Mouse (Mus musculus): ENCODE measurements at regions not wholly inside any gene's neighbourhood (a gene's known extent, or its start where the extent isn't known, plus 50 kb on each side); places are given as distances from the start of the nearest gene placed in this dataset.
A peak's percentile ranks its signal among the peaks of the same experiment; 100 is the strongest.
"Not testable (repeated sequence)": the region's sequence is repeated elsewhere in the genome, so short reads cannot be mapped to it uniquely, and the experiment has no call there.

DNA sequence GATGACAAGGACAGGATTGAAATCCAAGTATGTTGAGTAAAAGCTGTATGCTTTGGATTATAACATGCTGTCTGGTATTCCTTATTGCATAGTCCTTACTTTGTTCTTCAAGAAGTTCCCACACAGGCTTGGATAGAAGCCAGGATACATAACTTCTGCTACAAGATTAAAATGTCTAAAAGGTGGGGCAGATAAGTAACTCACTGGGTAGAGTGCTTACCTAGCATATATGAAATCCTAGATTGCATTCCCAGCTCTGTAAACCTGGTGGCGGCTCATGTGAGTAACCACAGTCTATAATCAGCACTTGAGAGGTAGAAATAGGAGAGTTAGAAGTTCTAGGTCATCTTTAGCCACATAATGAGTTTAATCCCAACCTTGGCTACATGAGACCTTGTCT lies 126.0 kb upstream of the Try4 start:
- H3K9me3 ChIP-seq (replicated peaks) = no peaks in the 10 kb centered on the region
- H3K4me2 ChIP-seq = no peak overlapping the region
- H3K4me3 ChIP-seq = no peak overlapping the region
- H3K27ac ChIP-seq = no peak overlapping the region
- ATAC-seq = no peak
- WGBS = 88% methylated on average over 1 of the region's 1 CpGs
- H3K4me1 ChIP-seq = no peaks in the 10 kb centered on the region
- no peaks in the 10 kb centered on the region for H3K27me3 ChIP-seq
- no peak overlapping the region for H3K9ac ChIP-seq
- H3K36me3 ChIP-seq (ENCODE audit: poor library complexity, severe bottlenecking) = no peaks in the 10 kb centered on the region

DNA sequence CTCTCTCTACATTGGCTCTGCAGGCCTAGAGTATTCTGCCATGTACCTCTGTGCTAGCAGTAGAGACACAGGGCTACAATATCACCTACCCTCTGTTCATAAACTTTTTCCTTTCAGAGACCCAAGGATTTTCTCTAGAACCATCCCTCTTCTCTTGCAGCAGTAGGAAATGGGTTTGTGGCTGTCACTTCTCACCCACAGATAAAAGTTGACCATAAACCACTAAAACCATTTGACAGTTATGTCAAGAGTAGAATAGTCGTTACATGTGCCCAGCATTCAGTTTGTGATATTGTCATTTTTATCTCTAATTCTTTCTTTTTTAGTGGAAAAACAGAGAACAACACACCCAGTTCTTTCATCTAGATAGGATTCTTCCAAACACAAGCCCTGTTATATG lies 128.2 kb upstream of the 2210010C04Rik start:
- Histone ChIP-seq H3K27me3 (no peaks in the 10 kb centered on the region), H3K4me3 (no peak overlapping the region), H3K36me3 (ENCODE audit: poor library complexity, severe bottlenecking) (no peaks in the 10 kb centered on the region), H3K9ac (no peak overlapping the region), H3K4me2 (no peak overlapping the region), H3K9me3 (replicated peaks) (no peaks in the 10 kb centered on the region), H3K4me1 (no peaks in the 10 kb centered on the region), H3K27ac (no peak overlapping the region)
- no peak for ATAC-seq
- 78% methylated on average over 1 of the region's 1 CpGs for WGBS

DNA sequence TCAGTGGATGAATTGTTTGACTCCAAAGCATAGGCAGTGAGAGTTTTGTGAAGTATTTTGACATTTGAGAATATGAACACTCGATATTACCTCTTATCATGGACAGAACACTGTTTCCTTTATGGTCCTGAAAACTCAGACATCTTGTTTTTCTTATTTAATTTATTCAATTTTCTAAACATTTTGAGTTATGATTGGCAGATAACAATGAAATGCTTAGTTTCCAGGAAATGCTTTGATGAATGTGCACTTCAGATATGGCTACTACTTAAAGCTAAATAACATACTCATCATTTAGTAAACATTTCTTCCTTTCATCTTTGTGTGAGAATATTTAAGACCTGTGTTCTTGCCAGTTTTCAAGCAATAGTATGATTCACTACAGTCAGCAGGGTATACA lies 126.4 kb upstream of the 2210010C04Rik start:
- H3K4me3 ChIP-seq = no peak overlapping the region
- H3K27me3 ChIP-seq = no peaks in the 10 kb centered on the region
- H3K27ac ChIP-seq = no peak overlapping the region
- no peaks in the 10 kb centered on the region for H3K9me3 ChIP-seq (replicated peaks)
- H3K4me1 ChIP-seq = no peaks in the 10 kb centered on the region
- no peak for ATAC-seq
- WGBS = 80% methylated on average over 1 of the region's 1 CpGs
- no peaks in the 10 kb centered on the region for H3K36me3 ChIP-seq (ENCODE audit: poor library complexity, severe bottlenecking)
- no peak overlapping the region for H3K4me2 ChIP-seq
- no peak overlapping the region for H3K9ac ChIP-seq

DNA sequence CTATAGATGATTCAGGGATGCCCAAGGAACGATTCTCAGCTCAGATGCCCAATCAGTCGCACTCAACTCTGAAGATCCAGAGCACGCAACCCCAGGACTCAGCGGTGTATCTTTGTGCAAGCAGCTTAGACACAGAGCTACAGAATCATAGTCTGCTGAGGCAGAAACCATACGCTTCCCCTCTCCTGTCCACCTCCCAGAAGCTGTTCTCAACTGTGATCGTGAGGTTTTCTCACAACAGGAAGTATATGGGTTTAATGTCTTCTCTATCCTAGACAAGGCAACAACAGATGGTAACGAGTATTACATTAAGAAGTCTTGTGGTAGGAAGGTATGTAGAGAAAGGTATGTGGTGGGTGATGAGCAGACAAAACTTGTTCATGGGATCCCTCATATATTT lies 116.8 kb upstream of the 2210010C04Rik start:
- Histone ChIP-seq H3K9ac (no peak overlapping the region), H3K4me1 (no peaks in the 10 kb centered on the region), H3K4me2 (no peak overlapping the region), H3K9me3 (replicated peaks) (no peaks in the 10 kb centered on the region), H3K4me3 (no peak overlapping the region), H3K27ac (no peak overlapping the region), H3K27me3 (no peaks in the 10 kb centered on the region), H3K36me3 (ENCODE audit: poor library complexity, severe bottlenecking) (no peaks in the 10 kb centered on the region)
- WGBS = 89% methylated on average over 7 of the region's 7 CpGs
- ATAC-seq = no peak

DNA sequence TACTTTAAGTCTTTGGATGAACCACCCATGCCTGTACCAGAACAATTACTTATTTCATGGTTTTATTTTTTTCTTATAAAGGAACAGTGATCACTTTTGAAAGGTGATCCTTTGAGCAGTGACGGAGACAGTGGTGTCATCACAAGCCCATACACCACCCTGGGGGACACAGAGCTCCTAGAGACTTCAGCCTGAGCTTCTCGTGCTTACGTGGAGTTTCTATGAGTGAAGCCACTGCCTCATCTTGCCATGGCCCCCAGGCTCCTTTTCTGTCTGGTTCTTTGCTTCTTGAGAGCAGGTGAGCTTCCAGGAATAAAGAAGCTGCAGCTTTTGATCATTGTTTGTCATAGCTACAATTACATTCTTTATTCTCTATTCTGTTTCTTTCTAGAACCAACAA lies 116.2 kb upstream of the 2210010C04Rik start:
- WGBS = 89% methylated on average over 3 of the region's 3 CpGs

DNA sequence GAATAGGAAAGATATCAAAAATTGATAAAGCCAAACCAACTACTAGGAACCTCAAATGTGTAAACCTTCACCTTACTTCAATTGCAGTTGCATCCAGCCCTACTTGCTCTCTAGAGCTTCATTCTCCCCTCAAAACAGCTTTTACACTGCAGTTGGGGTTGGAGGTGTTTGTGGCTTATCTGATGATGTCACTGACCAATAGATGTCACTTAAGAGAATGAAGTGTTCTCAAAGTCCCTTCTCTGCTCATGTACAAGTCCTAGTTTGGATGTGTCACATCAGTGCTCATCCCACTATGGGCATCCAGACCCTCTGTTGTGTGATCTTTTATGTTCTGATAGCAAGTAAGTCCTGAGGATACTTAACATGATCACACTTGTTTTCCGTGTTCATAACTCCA lies 105.6 kb upstream of the 2210010C04Rik start:
- Histone ChIP-seq H3K27ac (no peak overlapping the region), H3K9ac (no peak overlapping the region), H3K36me3 (ENCODE audit: poor library complexity, severe bottlenecking) (no peaks in the 10 kb centered on the region), H3K4me3 (no peak overlapping the region), H3K27me3 (no peaks in the 10 kb centered on the region), H3K9me3 (replicated peaks) (no peaks in the 10 kb centered on the region), H3K4me1 (no peaks in the 10 kb centered on the region), H3K4me2 (no peak overlapping the region)
- no peak for ATAC-seq
- WGBS = 95% methylated on average over 1 of the region's 1 CpGs

More for the DNA sequence above, 116.2 kb upstream of the 2210010C04Rik start:
- H3K4me3 ChIP-seq = no peak overlapping the region
- H3K27ac ChIP-seq = no peak overlapping the region
- H3K27me3 ChIP-seq = no peaks in the 10 kb centered on the region
- H3K9ac ChIP-seq = no peak overlapping the region
- no peak for ATAC-seq
- H3K4me1 ChIP-seq = no peaks in the 10 kb centered on the region
- H3K36me3 ChIP-seq (ENCODE audit: poor library complexity, severe bottlenecking) = no peaks in the 10 kb centered on the region
- no peaks in the 10 kb centered on the region for H3K9me3 ChIP-seq (replicated peaks)
- H3K4me2 ChIP-seq = no peak overlapping the region

DNA sequence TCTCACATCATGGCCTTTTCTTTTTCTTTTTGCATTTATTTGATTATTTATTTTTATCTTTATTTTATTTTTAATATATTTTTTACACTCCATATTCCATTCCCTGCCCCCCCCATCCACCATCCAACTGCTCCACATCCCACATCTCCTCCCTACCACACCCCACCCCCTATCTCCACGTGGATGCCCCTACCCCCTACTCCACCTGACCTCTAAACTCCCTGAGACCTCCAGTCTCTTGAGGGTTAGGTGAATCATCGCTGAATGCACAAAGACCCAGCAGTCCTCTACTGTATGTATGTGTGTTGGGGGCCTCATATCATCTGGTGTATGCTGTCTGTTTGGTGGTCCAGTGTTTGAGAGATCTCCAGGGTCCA lies 102.1 kb upstream of the 2210010C04Rik start:
- not testable (repeated sequence) for H3K36me3 ChIP-seq (ENCODE audit: poor library complexity, severe bottlenecking); H3K27ac ChIP-seq; H3K9ac ChIP-seq; H3K4me3 ChIP-seq; H3K4me1 ChIP-seq; H3K9me3 ChIP-seq (replicated peaks); H3K27me3 ChIP-seq; H3K4me2 ChIP-seq
- peak; percentile 45; the same call in 1 of the 2 replicates for ATAC-seq
- WGBS = 45% methylated on average over 2 of the region's 2 CpGs

DNA sequence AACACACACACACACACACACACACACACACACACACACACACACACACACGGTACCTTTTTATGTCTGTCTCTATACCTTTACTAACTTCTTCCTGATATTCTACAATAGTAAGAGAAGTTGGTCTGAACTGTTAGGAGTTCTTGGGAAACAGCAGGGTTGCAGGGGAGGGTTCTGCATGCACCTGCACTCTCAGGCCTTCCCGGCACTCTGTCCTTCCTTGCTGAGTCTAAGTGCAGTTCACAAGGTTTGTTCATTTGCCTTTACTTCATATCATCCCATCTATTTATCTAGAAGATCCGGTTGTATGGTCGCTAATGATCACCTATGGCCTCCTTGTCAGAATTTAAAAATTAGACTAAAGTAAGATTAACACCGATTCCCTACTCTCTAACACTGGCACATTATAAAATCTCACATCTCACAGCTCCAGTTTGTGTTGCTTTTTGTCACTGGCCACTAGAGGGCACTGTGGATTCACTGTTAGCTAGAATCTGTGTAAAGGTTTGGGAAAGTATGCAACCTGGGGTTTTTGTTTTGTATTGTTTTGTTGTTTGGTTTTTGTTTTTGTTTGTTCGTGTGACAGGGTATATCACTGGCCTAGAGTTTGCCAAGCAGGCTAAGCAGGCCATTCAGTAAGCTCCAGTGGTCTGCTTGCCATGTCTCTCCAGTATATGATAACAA lies 101.5 kb upstream of the 2210010C04Rik start:
- ATAC-seq = peak; percentile 77
- H3K27me3 ChIP-seq = no peaks in the 10 kb centered on the region
- H3K27ac ChIP-seq = no peak overlapping the region
- H3K4me2 ChIP-seq = no peak overlapping the region
- 30% methylated on average over 6 of the region's 6 CpGs for WGBS
- no peaks in the 10 kb centered on the region for H3K9me3 ChIP-seq (replicated peaks)
- no peak overlapping the region for H3K4me3 ChIP-seq
- no peaks in the 10 kb centered on the region for H3K4me1 ChIP-seq
- H3K36me3 ChIP-seq (ENCODE audit: poor library complexity, severe bottlenecking) = no peaks in the 10 kb centered on the region
- H3K9ac ChIP-seq = no peak overlapping the region

DNA sequence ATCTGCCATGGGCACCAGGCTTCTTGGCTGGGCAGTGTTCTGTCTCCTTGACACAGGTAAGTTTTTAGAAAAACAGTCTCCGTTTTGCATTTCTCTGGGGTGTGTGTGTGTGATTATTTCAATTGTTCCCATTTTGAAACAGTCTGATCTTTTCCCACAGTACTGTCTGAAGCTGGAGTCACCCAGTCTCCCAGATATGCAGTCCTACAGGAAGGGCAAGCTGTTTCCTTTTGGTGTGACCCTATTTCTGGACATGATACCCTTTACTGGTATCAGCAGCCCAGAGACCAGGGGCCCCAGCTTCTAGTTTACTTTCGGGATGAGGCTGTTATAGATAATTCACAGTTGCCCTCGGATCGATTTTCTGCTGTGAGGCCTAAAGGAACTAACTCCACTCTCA lies 99.9 kb upstream of the 2210010C04Rik start:
- Histone ChIP-seq H3K4me1 (no peaks in the 10 kb centered on the region), H3K36me3 (ENCODE audit: poor library complexity, severe bottlenecking) (no peaks in the 10 kb centered on the region), H3K27me3 (no peaks in the 10 kb centered on the region), H3K4me3 (no peak overlapping the region), H3K4me2 (no peak overlapping the region), H3K9ac (no peak overlapping the region), H3K27ac (no peak overlapping the region), H3K9me3 (replicated peaks) (no peaks in the 10 kb centered on the region)
- ATAC-seq = no peak
- WGBS = 84% methylated on average over 4 of the region's 4 CpGs

DNA sequence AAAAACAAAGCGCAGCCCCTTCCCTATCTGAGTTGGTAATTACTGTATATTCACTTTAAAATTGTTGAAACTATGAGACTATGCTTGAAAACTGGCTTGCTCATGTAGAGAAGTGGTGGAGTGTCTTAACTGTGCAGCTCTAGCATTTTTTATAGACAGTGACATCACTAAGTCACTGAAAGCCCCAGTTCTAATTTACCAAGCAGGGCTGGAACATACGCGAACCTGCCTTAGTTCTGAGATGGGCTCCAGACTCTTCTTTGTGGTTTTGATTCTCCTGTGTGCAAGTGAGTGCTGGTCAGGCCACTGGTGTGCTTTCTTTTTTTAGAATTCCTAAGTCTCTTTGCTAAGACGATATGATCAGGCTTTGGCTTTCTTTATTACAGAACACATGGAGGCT lies 94.6 kb upstream of the 2210010C04Rik start:
- Histone ChIP-seq H3K4me1 (no peaks in the 10 kb centered on the region), H3K4me2 (no peak overlapping the region), H3K27me3 (no peaks in the 10 kb centered on the region), H3K9ac (no peak overlapping the region), H3K27ac (no peak overlapping the region), H3K4me3 (no peak overlapping the region), H3K9me3 (replicated peaks) (no peaks in the 10 kb centered on the region), H3K36me3 (ENCODE audit: poor library complexity, severe bottlenecking) (no peaks in the 10 kb centered on the region)
- WGBS = 93% methylated on average over 4 of the region's 4 CpGs
- ATAC-seq = no peak

DNA sequence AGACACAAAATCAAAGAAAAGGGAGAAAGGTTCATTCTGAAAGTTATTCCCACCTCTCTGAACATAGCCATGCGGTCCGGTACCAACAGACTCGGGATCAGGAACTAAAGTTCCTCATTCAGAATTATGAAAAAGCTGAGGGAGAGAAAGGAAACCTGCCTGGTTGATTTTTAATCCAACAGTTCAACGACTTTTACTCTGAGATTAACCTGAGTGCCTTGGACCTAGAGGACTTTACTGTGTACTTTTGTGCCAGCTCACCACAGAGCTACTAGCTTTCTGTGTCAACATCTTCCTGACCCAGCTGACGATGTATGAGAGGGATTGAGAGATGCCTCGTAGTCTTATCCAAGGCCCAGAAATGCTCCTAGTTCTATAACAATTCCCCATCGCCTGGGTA lies 92.5 kb upstream of the 2210010C04Rik start:
- H3K4me2 ChIP-seq = no peak overlapping the region
- no peaks in the 10 kb centered on the region for H3K4me1 ChIP-seq
- no peak for ATAC-seq
- no peaks in the 10 kb centered on the region for H3K36me3 ChIP-seq (ENCODE audit: poor library complexity, severe bottlenecking)
- no peak overlapping the region for H3K9ac ChIP-seq
- no peaks in the 10 kb centered on the region for H3K9me3 ChIP-seq (replicated peaks)
- H3K27ac ChIP-seq = no peak overlapping the region
- H3K4me3 ChIP-seq = no peak overlapping the region
- WGBS = 89% methylated on average over 7 of the region's 7 CpGs
- no peaks in the 10 kb centered on the region for H3K27me3 ChIP-seq

DNA sequence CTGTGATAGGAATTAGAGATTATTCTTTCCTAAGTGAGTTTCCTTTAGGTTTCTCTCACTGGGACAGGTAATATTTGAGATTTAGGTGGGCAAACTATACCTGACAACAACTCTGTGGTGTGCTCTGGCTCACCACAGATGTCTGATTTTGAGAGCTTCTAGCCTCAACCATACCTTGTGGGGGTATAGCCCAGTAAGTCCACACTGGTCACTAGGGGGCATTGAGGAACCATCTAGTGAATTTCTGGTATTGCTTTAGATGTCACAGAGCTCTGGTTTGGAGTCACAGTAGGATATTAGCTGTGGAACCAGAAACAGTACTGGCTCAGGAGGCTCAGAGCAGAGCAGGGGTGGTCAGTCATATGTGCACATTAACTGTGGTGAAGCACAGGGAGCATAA lies 91.5 kb upstream of the 2210010C04Rik start:
- H3K27ac ChIP-seq = no peak overlapping the region
- H3K4me2 ChIP-seq = no peak overlapping the region
- H3K27me3 ChIP-seq = no peaks in the 10 kb centered on the region
- no peaks in the 10 kb centered on the region for H3K9me3 ChIP-seq (replicated peaks)
- no peaks in the 10 kb centered on the region for H3K36me3 ChIP-seq (ENCODE audit: poor library complexity, severe bottlenecking)
- H3K4me3 ChIP-seq = no peak overlapping the region
- no peaks in the 10 kb centered on the region for H3K4me1 ChIP-seq
- no peak for ATAC-seq
- no peak overlapping the region for H3K9ac ChIP-seq

DNA sequence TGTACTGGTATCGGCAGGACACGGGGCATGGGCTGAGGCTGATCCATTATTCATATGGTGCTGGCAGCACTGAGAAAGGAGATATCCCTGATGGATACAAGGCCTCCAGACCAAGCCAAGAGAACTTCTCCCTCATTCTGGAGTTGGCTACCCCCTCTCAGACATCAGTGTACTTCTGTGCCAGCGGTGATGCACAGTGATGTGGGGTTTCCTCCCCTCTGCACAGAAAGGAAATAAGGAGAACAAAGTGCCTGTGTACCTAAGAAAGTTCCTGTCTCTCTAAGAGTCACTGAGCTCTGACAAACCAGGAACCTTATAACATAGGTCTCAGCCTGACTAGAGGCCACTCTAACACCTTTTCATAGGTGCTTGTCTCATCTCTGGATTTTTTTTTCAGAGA lies 86.3 kb upstream of the 2210010C04Rik start:
- Histone ChIP-seq H3K27me3 (no peaks in the 10 kb centered on the region), H3K9ac (no peak overlapping the region), H3K4me3 (no peak overlapping the region), H3K27ac (no peak overlapping the region), H3K4me2 (no peak overlapping the region), H3K9me3 (replicated peaks) (no peaks in the 10 kb centered on the region), H3K4me1 (no peaks in the 10 kb centered on the region), H3K36me3 (ENCODE audit: poor library complexity, severe bottlenecking) (no peaks in the 10 kb centered on the region)
- 84% methylated on average over 3 of the region's 3 CpGs for whole genome bisulfite sequencing
- no peak for ATAC-seq
